ENCODE assay signal across 14 mouse cellular contexts in genomic region chr11:86387121-86387893, GRCm38 (mm10). TPM values are rescaled to one million over a fixed set of nuclear protein-coding genes. Genes with fewer than 3 reads are reported as not detected.
A peak's percentile ranks its signal among the peaks of the same experiment; 100 is the strongest.
DNase-seq lines count a peak whose midpoint lies in the region; ATAC-seq and TF ChIP-seq lines count a peak whose summit lies in the region.
"Had no signal": no experiment of that assay in that cellular context is flagged by ENCODE, and none has a peak within 500 bp of the region (broad histone marks: within the 10 kb centered on the region; RNA-seq: fewer than 3 reads in every experiment).

No protein-coding gene starts in this region.

- no peaks in the 10 kb centered on the region for H3K9me3 ChIP-seq in forebrain, embryonic 15.5 days
- no peaks in the 10 kb centered on the region for H3K9me3 ChIP-seq in forebrain, embryonic 12.5 days
- no peaks in the 10 kb centered on the region for H3K9me3 ChIP-seq in midbrain, embryonic 11.5 days (ENCODE audit: control insufficient read depth, low read length)
- no peaks in the 10 kb centered on the region for H3K9me3 ChIP-seq in midbrain, embryonic 16.5 days (replicated peaks; ENCODE audit: control insufficient read depth, low read length, poor library complexity, severe bottlenecking)
- H3K9me3 ChIP-seq in intestine, postnatal 0 days (ENCODE audit: control insufficient read depth): no peaks in the 10 kb centered on the region
- H3K9me3 ChIP-seq: G1E; heart, embryonic 15.5 days; liver, embryonic 13.5 days; megakaryocyte, embryonic 14.5 days had no signal

- H3K27ac ChIP-seq in forebrain, embryonic 15.5 days (replicated peaks): peak overlapping the region; percentile 88
- no peak overlapping the region for H3K27ac ChIP-seq in forebrain, embryonic 12.5 days
- H3K27ac ChIP-seq in midbrain, embryonic 11.5 days (ENCODE audit: low read depth, low read length): no peak overlapping the region
- H3K27ac ChIP-seq in midbrain, embryonic 16.5 days (ENCODE audit: low read length): no peak overlapping the region
- H3K27ac ChIP-seq in intestine, postnatal 0 days (ENCODE audit: low read depth, low read length): 0 out of 2 replicates have a peak overlapping the region, but pooled peaks have one; percentile 21
- H3K27ac ChIP-seq: heart, embryonic 15.5 days; layer of hippocampus, adult 2 months; liver, embryonic 13.5 days had no signal

- TF ChIP-seq CTCF in brain, embryonic 14.5 days (IDR thresholded peaks at IDR 0.05; ENCODE audit: borderline replicate concordance, extremely low read depth, insufficient read depth, insufficient read length): no peak
- TF ChIP-seq CTCF in intestine, postnatal 0 days (IDR thresholded peaks at IDR 0.05; ENCODE audit: low read depth): no peak

- H3K4me2 ChIP-seq in forebrain, embryonic 15.5 days (replicated peaks): peak overlapping the region; percentile 9; the same call in 1 of the 2 replicates
- no peak overlapping the region for H3K4me2 ChIP-seq in forebrain, embryonic 12.5 days
- no peak overlapping the region for H3K4me2 ChIP-seq in midbrain, embryonic 11.5 days
- H3K4me2 ChIP-seq in midbrain, embryonic 16.5 days (ENCODE audit: low read length): no peak overlapping the region
- peak overlapping the region; percentile 35 for H3K4me2 ChIP-seq in intestine, postnatal 0 days (replicated peaks; ENCODE audit: low read depth)
- H3K4me2 ChIP-seq: heart, embryonic 15.5 days; liver, embryonic 13.5 days had no signal

- peaks cover 14% of the 10 kb centered on the region for H3K4me1 ChIP-seq in forebrain, embryonic 15.5 days
- peaks cover 12% of the 10 kb centered on the region for H3K4me1 ChIP-seq in forebrain, embryonic 12.5 days
- no peaks in the 10 kb centered on the region for H3K4me1 ChIP-seq in midbrain, embryonic 11.5 days (ENCODE audit: control insufficient read depth, insufficient read depth, low read length)
- 0 out of 2 replicates have a peak, but pooled peaks cover 3% of the 10 kb centered on the region for H3K4me1 ChIP-seq in midbrain, embryonic 16.5 days (ENCODE audit: control insufficient read depth, insufficient read depth, low read length)
- H3K4me1 ChIP-seq in intestine, postnatal 0 days (replicated peaks; ENCODE audit: control insufficient read depth, insufficient read depth, low read length): peaks cover 8% of the 10 kb centered on the region; the same call in 1 of the 2 replicates

- DNase-seq in midbrain, embryonic 11.5 days (ENCODE audit: low spot score, missing footprints): peak; percentile 45
- DNase-seq in brain, embryonic 14.5 days (ENCODE audit: low read depth): peak; percentile 61
- DNase-seq: cerebellum, adult 11 months; liver, embryonic 13.5 days had no signal

- 0 out of 2 replicates have a peak, but pooled peaks have one; percentile 16 for ATAC-seq in forebrain, embryonic 15.5 days (replicated peaks)
- ATAC-seq in forebrain, embryonic 12.5 days (ENCODE audit: low FRiP score): no peak
- no peak for ATAC-seq in midbrain, embryonic 11.5 days (ENCODE audit: low FRiP score)
- no peak for ATAC-seq in midbrain, embryonic 16.5 days
- ATAC-seq in intestine, postnatal 0 days: peak; percentile 37
- ATAC-seq in erythroblast, adult 5-6 weeks (replicated peaks; ENCODE audit: low FRiP score, poor library complexity, severe bottlenecking): no peak; the same call in 1 of the 2 replicates
- ATAC-seq: CD4-positive, CD25-positive, alpha-beta regulatory T cell, adult 4 months had no signal

- no peaks in the 10 kb centered on the region for H3K36me3 ChIP-seq in forebrain, embryonic 15.5 days
- H3K36me3 ChIP-seq in forebrain, embryonic 12.5 days (replicated peaks): no peaks in the 10 kb centered on the region
- no peaks in the 10 kb centered on the region for H3K36me3 ChIP-seq in midbrain, embryonic 11.5 days (ENCODE audit: control insufficient read depth, insufficient read depth, low read length)
- H3K36me3 ChIP-seq in midbrain, embryonic 16.5 days (ENCODE audit: control insufficient read depth, insufficient read depth, low read length): no peaks in the 10 kb centered on the region
- no peaks in the 10 kb centered on the region for H3K36me3 ChIP-seq in intestine, postnatal 0 days (ENCODE audit: control insufficient read depth, insufficient read depth)
- H3K36me3 ChIP-seq: G1E; heart, embryonic 15.5 days; liver, embryonic 13.5 days had no signal

- WGBS in forebrain, embryonic 15.5 days: 48% methylated on average over 9 of the region's 9 CpGs
- 69% methylated on average over 9 of the region's 9 CpGs for WGBS in forebrain, embryonic 12.5 days
- WGBS in midbrain, embryonic 11.5 days: 76% methylated on average over 9 of the region's 9 CpGs
- 51% methylated on average over 9 of the region's 9 CpGs for WGBS in midbrain, embryonic 16.5 days
- WGBS in intestine, postnatal 0 days: 33% methylated on average over 9 of the region's 9 CpGs

- H3K4me3 ChIP-seq in forebrain, embryonic 15.5 days: no peak overlapping the region
- H3K4me3 ChIP-seq in forebrain, embryonic 12.5 days (replicated peaks): no peak overlapping the region
- no peak overlapping the region for H3K4me3 ChIP-seq in midbrain, embryonic 11.5 days (ENCODE audit: low read depth, low read length)
- H3K4me3 ChIP-seq in midbrain, embryonic 16.5 days (ENCODE audit: low read depth, low read length): no peak overlapping the region
- no peak overlapping the region for H3K4me3 ChIP-seq in intestine, postnatal 0 days (ENCODE audit: low read depth, low read length)
- H3K4me3 ChIP-seq: heart, embryonic 15.5 days; layer of hippocampus, adult 2 months; liver, embryonic 13.5 days; megakaryocyte, embryonic 14.5 days had no signal

- H3K9ac ChIP-seq in forebrain, embryonic 15.5 days (replicated peaks): no peak overlapping the region
- no peak overlapping the region for H3K9ac ChIP-seq in forebrain, embryonic 12.5 days
- H3K9ac ChIP-seq in midbrain, embryonic 11.5 days (ENCODE audit: low read length): no peak overlapping the region
- no peak overlapping the region for H3K9ac ChIP-seq in midbrain, embryonic 16.5 days (ENCODE audit: low read depth, low read length)
- H3K9ac ChIP-seq in intestine, postnatal 0 days (ENCODE audit: low read depth, low read length): no peak overlapping the region
- H3K9ac ChIP-seq: heart, embryonic 15.5 days; liver, embryonic 13.5 days had no signal

- no peaks in the 10 kb centered on the region for H3K27me3 ChIP-seq in forebrain, embryonic 15.5 days
- H3K27me3 ChIP-seq in forebrain, embryonic 12.5 days: no peaks in the 10 kb centered on the region
- H3K27me3 ChIP-seq in midbrain, embryonic 11.5 days (ENCODE audit: control insufficient read depth, insufficient read depth, low read length): no peaks in the 10 kb centered on the region
- H3K27me3 ChIP-seq in midbrain, embryonic 16.5 days (ENCODE audit: control insufficient read depth, insufficient read depth, low read depth, low read length): no peaks in the 10 kb centered on the region
- no peaks in the 10 kb centered on the region for H3K27me3 ChIP-seq in intestine, postnatal 0 days (replicated peaks; ENCODE audit: control insufficient read depth, insufficient read depth, low read length)
- H3K27me3 ChIP-seq: heart, embryonic 15.5 days; liver, embryonic 13.5 days had no signal

- TF ChIP-seq POLR2A in brain, embryonic 14.5 days (IDR thresholded peaks at IDR 0.05; ENCODE audit: borderline replicate concordance, extremely low read depth, insufficient read depth, insufficient read length, poor library complexity, severe bottlenecking): no peak

RNA-seq across cellular contexts. Expression of gene Med13, which starts 29.9 kb away (rescaled TPM):
- 12.2 and 12.8 TPM in 2 replicates for polyA plus RNA-seq in forebrain, embryonic 15.5 days (2015; fragmentation: Nextera tagmentation; extraction: Ambion mirVana)
- 14.8 and 16.4 TPM in 2 replicates for polyA plus RNA-seq in forebrain, embryonic 12.5 days (2016; fragmentation: Nextera tagmentation; extraction: Ambion mirVana)
- 13.2 and 14.7 TPM in 2 replicates for polyA plus RNA-seq in midbrain, embryonic 11.5 days (2014; fragmentation: Nextera tagmentation; extraction: Ambion mirVana)
- 6.6 and 8.6 TPM in 2 replicates for polyA plus RNA-seq in midbrain, embryonic 16.5 days (2015; fragmentation: Nextera tagmentation; extraction: Ambion mirVana)
- 26.4 and 30.3 TPM in 2 replicates for polyA plus RNA-seq in brain, embryonic 14.5 days (2012; rRNA removed)
- polyA plus RNA-seq in intestine, postnatal 0 days (2015; fragmentation: Nextera tagmentation; extraction: Ambion mirVana): 6.1 and 6.4 TPM in 2 replicates
- total RNA-seq in erythroblast, adult 5-6 weeks (2015; ENCODE audit: low replicate concordance): 62.1 and 79.6 TPM in 2 replicates
- 112 and 120 TPM in 2 replicates for total RNA-seq in erythroblast, adult 5-6 weeks (2017; ENCODE audit: low replicate concordance)

Comparison
In these comparisons a context has a peak if more than half of its experiments do, and no peak if none do; other contexts are left out.
1. ATAC-seq: peak in forebrain, embryonic 15.5 days (single experiment) and intestine, postnatal 0 days (single experiment); none in forebrain, embryonic 12.5 days (single experiment), midbrain, embryonic 11.5 days (single experiment), midbrain, embryonic 16.5 days (single experiment) and erythroblast, adult 5-6 weeks (single experiment).
2. H3K27ac ChIP-seq: peak in forebrain, embryonic 15.5 days (single experiment) and intestine, postnatal 0 days (single experiment); none in forebrain, embryonic 12.5 days (single experiment), midbrain, embryonic 11.5 days (single experiment) and midbrain, embryonic 16.5 days (single experiment).
3. H3K4me2 ChIP-seq: peak in forebrain, embryonic 15.5 days (single experiment) and intestine, postnatal 0 days (single experiment); none in forebrain, embryonic 12.5 days (single experiment), midbrain, embryonic 11.5 days (single experiment) and midbrain, embryonic 16.5 days (single experiment).